Mouse (Mus musculus) embryonic facial prominence, embryonic 12.5 days (tissue): ENCODE data around the gene Mlip. TPM values are rescaled to one million over a fixed set of nuclear protein-coding genes. Genes with fewer than 3 reads are reported as not detected.

ENCODE experiments used
- ATAC-seq: fragments of 200-750 bp; cut with Nextera tagmentation; 2 replicates; pipeline ENCODE4 v1.8.0; 2017; ENCODE audit not compliant: insufficient number of reproducible peaks, insufficient read depth, low FRiP score, low TSS enrichment
- H3K27ac ChIP-seq: fragments of 300-500 bp; sonication (generic); 2 replicates; pipeline ENCODE4 v1.5.1; 2016; ENCODE audit warnings: mild to moderate bottlenecking
- H3K27me3 ChIP-seq: fragments of 300-500 bp; sonication (generic); 2 replicates; pipeline ENCODE4 v1.6.1; 2016; ENCODE audit warnings: mild to moderate bottlenecking, moderate library complexity
- H3K36me3 ChIP-seq: fragments of 300-500 bp; sonication (generic); 2 replicates; pipeline ENCODE4 v1.6.1; 2016; ENCODE audit warnings: mild to moderate bottlenecking
- H3K4me1 ChIP-seq: fragments of 300-500 bp; sonication (generic); 2 replicates; pipeline ENCODE4 v1.6.1; 2016
- H3K4me2 ChIP-seq: fragments of 300-500 bp; sonication (generic); replicated peaks from 2 replicates; pipeline ENCODE4 v1.6.1; 2016; ENCODE audit warnings: mild to moderate bottlenecking, moderate library complexity
- H3K4me3 ChIP-seq: fragments of 300-500 bp; sonication (generic); 2 replicates; pipeline ENCODE4 v1.5.1; 2016; ENCODE audit warnings: mild to moderate bottlenecking
- H3K9ac ChIP-seq: fragments of 300-500 bp; sonication (generic); 2 replicates; pipeline ENCODE4 v1.6.1; 2016; ENCODE audit warnings: mild to moderate bottlenecking, moderate library complexity
- H3K9me3 ChIP-seq: fragments of 300-500 bp; sonication (generic); 2 replicates; pipeline ENCODE4 v1.6.1; 2016; ENCODE audit warnings: mild to moderate bottlenecking, moderate library complexity
- WGBS: fragments of 180-500 bp; shearing (Covaris S2); methylation state at CpG from one replicate; pipeline ENCODE4 v1.1.7; 2016; 5-methylcytosine and 5-hydroxymethylcytosine counted together
- polyA plus RNA-seq: library from polyadenylated mRNA; unstranded; fragments of >200 nt; fragmentation: Nextera tagmentation; extraction: Ambion mirVana; gene quantifications from 2 replicates; pipeline ENCODE4 v1.2.1, GENCODE M21; 2016

The Mlip gene
- polyA plus RNA-seq, 1 experiment from 2014 or later = 0.10 TPM

DNA sequence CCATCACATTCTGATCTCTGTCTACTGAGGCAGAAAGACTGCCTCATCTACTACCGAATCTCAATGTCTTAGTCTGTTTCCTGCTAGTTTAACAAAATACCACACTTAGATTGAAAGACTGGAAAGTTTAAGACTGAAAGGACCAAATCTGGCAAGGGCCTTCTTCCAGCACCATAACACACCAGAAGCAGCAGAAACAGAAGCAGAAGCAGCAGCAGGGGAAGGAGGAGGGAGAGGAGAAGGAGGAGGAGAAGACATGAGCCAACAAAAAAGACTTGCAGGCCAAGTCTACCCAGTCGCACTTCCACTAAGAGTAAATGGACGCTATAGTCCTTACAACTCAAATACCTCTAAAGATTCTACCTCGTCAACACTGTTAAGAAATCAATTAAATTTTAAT is 80.0 kb downstream of the Mlip start:
- no peak overlapping the region for H3K4me2 ChIP-seq
- H3K9ac ChIP-seq = no peak overlapping the region
- no peaks in the 10 kb centered on the region for H3K4me1 ChIP-seq
- H3K27ac ChIP-seq = no peak overlapping the region
- no peaks in the 10 kb centered on the region for H3K36me3 ChIP-seq
- H3K27me3 ChIP-seq = no peaks in the 10 kb centered on the region
- H3K9me3 ChIP-seq = no peaks in the 10 kb centered on the region
- no peak overlapping the region for H3K4me3 ChIP-seq
- 89% methylated on average over 4 of the region's 4 CpGs for WGBS
- ATAC-seq = no peak

- no peak overlapping the region for H3K4me2 ChIP-seq
- H3K9ac ChIP-seq = no peak overlapping the region
- ATAC-seq = no peak
- no peaks in the 10 kb centered on the region for H3K27me3 ChIP-seq
- H3K9me3 ChIP-seq = no peaks in the 10 kb centered on the region
- no peak overlapping the region for H3K27ac ChIP-seq
- no peak overlapping the region for H3K4me3 ChIP-seq
- 86% methylated on average over 4 of the region's 4 CpGs for WGBS
- no peaks in the 10 kb centered on the region for H3K36me3 ChIP-seq
- H3K4me1 ChIP-seq = no peaks in the 10 kb centered on the region
These were observed 87.3 kb downstream of the Mlip start for GRCm38 (mm10) chr9:77265268-77266017.

DNA sequence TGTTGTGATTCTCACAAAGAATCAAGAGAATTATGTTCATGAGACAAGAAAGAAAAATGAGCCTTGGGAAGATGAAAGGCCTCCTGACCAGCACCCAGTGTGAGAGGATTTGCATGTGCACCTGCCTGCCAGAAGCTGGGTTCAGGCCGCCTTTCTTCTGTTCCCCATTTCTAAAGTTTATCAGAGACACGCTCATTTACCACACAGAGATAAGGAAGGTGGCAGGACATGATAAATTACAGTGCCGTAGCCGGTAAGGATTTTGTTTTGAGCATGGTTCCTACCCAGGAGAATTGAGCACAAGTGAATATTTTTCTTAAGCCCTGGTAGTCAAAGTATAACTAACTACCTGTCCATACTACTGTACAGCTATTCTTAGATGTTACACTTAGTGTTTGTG is 93.7 kb downstream of the Mlip start:
- no peak overlapping the region for H3K27ac ChIP-seq
- no peak for ATAC-seq
- 82% methylated on average over 4 of the region's 4 CpGs for WGBS
- no peaks in the 10 kb centered on the region for H3K36me3 ChIP-seq
- no peaks in the 10 kb centered on the region for H3K4me1 ChIP-seq
- H3K9ac ChIP-seq = no peak overlapping the region
- no peak overlapping the region for H3K4me2 ChIP-seq
- H3K9me3 ChIP-seq = no peaks in the 10 kb centered on the region
- H3K27me3 ChIP-seq = no peaks in the 10 kb centered on the region
- no peak overlapping the region for H3K4me3 ChIP-seq

- no peaks in the 10 kb centered on the region for H3K36me3 ChIP-seq
- WGBS = 87% methylated on average over 6 of the region's 6 CpGs
These were observed 94.5 kb downstream of the Mlip start for GRCm38 (mm10) chr9:77258265-77258664.

GRCm38 (mm10) chr9:77254514-77254913 is 98.3 kb downstream of the Mlip start:
- Histone ChIP-seq H3K9me3 (no peaks in the 10 kb centered on the region), H3K4me2 (no peak overlapping the region), H3K36me3 (no peaks in the 10 kb centered on the region), H3K4me1 (no peaks in the 10 kb centered on the region), H3K9ac (no peak overlapping the region), H3K27ac (no peak overlapping the region), H3K4me3 (no peak overlapping the region), H3K27me3 (no peaks in the 10 kb centered on the region)
- ATAC-seq = no peak
- WGBS = 90% methylated on average over 3 of the region's 3 CpGs

More at GRCm38 (mm10) chr9:77258265-77258664, 94.5 kb downstream of the Mlip start:
- Histone ChIP-seq H3K27me3 (no peaks in the 10 kb centered on the region), H3K9me3 (no peaks in the 10 kb centered on the region), H3K4me1 (no peaks in the 10 kb centered on the region), H3K9ac (no peak overlapping the region), H3K4me2 (no peak overlapping the region), H3K27ac (no peak overlapping the region), H3K4me3 (no peak overlapping the region)
- no peak for ATAC-seq

DNA sequence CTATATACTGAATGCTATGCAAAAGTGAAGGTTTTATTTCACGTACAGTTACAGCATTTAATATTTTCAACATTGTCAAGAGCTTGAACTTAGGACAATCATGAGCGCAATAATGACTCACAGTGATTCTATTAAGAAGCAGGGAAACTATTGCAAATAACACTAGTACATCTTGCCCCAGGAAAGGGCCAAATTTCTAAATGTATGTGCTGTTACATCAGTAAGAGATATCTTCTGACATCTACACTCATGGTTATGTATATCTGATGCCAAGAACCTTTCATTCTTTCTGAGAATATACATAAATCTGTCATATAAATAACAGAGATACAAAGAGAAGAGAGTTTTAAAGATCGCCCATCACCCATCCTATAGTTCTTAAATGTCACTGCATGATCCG is 100.0 kb downstream of the Mlip start:
- no peak overlapping the region for H3K4me2 ChIP-seq
- WGBS = 87% methylated on average over 4 of the region's 4 CpGs
- H3K4me1 ChIP-seq = no peaks in the 10 kb centered on the region
- H3K4me3 ChIP-seq = no peak overlapping the region
- no peaks in the 10 kb centered on the region for H3K9me3 ChIP-seq
- no peaks in the 10 kb centered on the region for H3K36me3 ChIP-seq
- ATAC-seq = no peak
- H3K27me3 ChIP-seq = no peaks in the 10 kb centered on the region
- no peak overlapping the region for H3K27ac ChIP-seq
- H3K9ac ChIP-seq = no peak overlapping the region

GRCm38 (mm10) chr9:77252134-77252533 is 100.6 kb downstream of the Mlip start:
- ATAC-seq = no peak
- no peaks in the 10 kb centered on the region for H3K9me3 ChIP-seq
- no peaks in the 10 kb centered on the region for H3K27me3 ChIP-seq
- WGBS = 73% methylated on average over 7 of the region's 7 CpGs
- H3K4me1 ChIP-seq = no peaks in the 10 kb centered on the region
- H3K9ac ChIP-seq = no peak overlapping the region
- no peak overlapping the region for H3K27ac ChIP-seq
- H3K4me3 ChIP-seq = no peak overlapping the region
- no peaks in the 10 kb centered on the region for H3K36me3 ChIP-seq
- no peak overlapping the region for H3K4me2 ChIP-seq

GRCm38 (mm10) chr9:77251511-77252112 is 101.2 kb downstream of the Mlip start:
- H3K36me3 ChIP-seq = no peaks in the 10 kb centered on the region
- no peak overlapping the region for H3K4me2 ChIP-seq
- H3K9ac ChIP-seq = no peak overlapping the region
- no peak for ATAC-seq
- H3K27me3 ChIP-seq = no peaks in the 10 kb centered on the region
- no peaks in the 10 kb centered on the region for H3K9me3 ChIP-seq
- H3K4me3 ChIP-seq = no peak overlapping the region
- H3K4me1 ChIP-seq = no peaks in the 10 kb centered on the region
- 80% methylated on average over 18 of the region's 18 CpGs for WGBS
- no peak overlapping the region for H3K27ac ChIP-seq

- H3K9me3 ChIP-seq = no peaks in the 10 kb centered on the region
- 75% methylated on average over 1 of the region's 1 CpGs for whole genome bisulfite sequencing
- no peak overlapping the region for H3K4me3 ChIP-seq
- H3K36me3 ChIP-seq = no peaks in the 10 kb centered on the region
- no peak for ATAC-seq
- H3K27ac ChIP-seq = no peak overlapping the region
- H3K4me2 ChIP-seq = no peak overlapping the region
- H3K27me3 ChIP-seq = no peaks in the 10 kb centered on the region
- H3K4me1 ChIP-seq = no peaks in the 10 kb centered on the region
- no peak overlapping the region for H3K9ac ChIP-seq
These were observed 154.5 kb downstream of the Mlip start for GRCm38 (mm10) chr9:77198250-77198649.

DNA sequence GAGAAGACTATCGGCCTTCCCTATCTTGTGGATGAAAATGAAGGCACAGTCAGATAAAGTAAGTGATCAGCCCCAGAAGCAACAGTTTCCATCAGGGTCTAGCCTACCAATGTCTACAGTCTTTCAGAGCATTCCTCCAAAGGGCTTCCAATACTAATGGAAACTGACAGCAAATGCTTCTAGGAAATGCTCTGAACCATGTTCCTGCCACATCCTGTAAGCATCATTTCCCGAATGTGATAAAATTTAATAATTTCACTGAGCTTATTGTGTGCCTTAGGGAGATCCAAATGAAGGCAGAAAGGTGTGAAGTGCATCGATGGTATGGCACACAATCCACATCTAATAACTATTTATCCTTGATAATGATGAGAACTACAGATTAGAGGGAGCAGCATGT is 173.3 kb downstream of the Mlip start:
- Histone ChIP-seq H3K27ac (no peak overlapping the region), H3K27me3 (no peaks in the 10 kb centered on the region), H3K9ac (no peak overlapping the region), H3K4me2 (no peak overlapping the region), H3K36me3 (no peaks in the 10 kb centered on the region), H3K9me3 (no peaks in the 10 kb centered on the region), H3K4me3 (no peak overlapping the region), H3K4me1 (no peaks in the 10 kb centered on the region)
- WGBS = 86% methylated on average over 3 of the region's 3 CpGs
- ATAC-seq = no peak

- Histone ChIP-seq H3K27me3 (no peaks in the 10 kb centered on the region), H3K4me2 (no peak overlapping the region), H3K4me3 (no peak overlapping the region), H3K4me1 (no peaks in the 10 kb centered on the region), H3K9me3 (no peaks in the 10 kb centered on the region), H3K27ac (no peak overlapping the region), H3K9ac (no peak overlapping the region), H3K36me3 (no peaks in the 10 kb centered on the region)
- WGBS = 74% methylated on average over 3 of the region's 3 CpGs
- no peak for ATAC-seq
These were observed 176.9 kb downstream of the Mlip start for GRCm38 (mm10) chr9:77175870-77176269.

DNA sequence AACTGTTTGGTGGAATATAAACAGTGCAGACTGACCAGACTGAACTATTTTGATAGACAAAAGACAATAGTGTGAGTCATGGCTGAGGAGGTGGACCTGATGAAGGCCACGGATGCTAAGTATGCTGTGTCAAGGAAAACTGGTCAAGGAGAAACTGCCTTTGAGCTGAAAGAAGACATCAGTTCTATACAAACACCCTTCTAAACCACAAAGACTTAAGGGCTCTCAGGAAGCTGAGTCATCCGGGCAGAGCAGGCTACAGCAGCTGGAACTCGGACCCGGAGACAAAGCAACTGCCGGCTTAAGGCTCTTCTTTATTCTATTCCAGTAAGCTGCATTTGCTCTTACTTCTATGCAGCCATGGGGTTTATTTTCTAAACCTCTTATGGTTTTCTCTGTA is 180.7 kb downstream of the Mlip start:
- Histone ChIP-seq H3K4me2 (no peak overlapping the region), H3K9me3 (no peaks in the 10 kb centered on the region), H3K4me3 (no peak overlapping the region), H3K9ac (no peak overlapping the region), H3K36me3 (no peaks in the 10 kb centered on the region), H3K4me1 (no peaks in the 10 kb centered on the region), H3K27ac (no peak overlapping the region), H3K27me3 (no peaks in the 10 kb centered on the region)
- 69% methylated on average over 5 of the region's 5 CpGs for WGBS
- no peak for ATAC-seq
